In the genomic region with DNA sequence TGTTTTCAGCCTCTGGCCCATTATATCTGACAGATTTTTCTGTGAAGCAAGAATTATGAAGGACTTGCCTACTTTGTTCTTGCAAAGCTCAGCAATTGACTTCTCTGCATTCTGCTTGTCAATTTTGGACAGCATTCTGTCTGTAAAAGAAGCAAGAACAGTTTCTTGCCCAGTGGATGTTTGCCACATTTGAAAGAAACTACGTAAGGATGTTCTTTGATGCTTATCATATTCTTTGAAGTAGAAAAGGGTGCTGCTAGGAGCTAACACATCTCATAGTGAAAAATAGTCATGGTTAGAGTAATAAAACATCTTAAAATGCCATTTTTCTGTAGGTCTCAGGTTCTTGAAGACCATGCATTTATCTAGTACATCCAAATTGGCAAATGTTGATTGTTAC, we compare ENCODE assay signal across 24 mouse cellular contexts. TPM values are rescaled to one million over a fixed set of nuclear protein-coding genes. Genes with fewer than 3 reads are reported as not detected.
DNase-seq lines count a peak whose midpoint lies in the region; ATAC-seq and TF ChIP-seq lines count a peak whose summit lies in the region.
"Had no signal": no experiment of that assay in that cellular context is flagged by ENCODE, and none has a peak within 500 bp of the region (broad histone marks: within the 10 kb centered on the region; RNA-seq: fewer than 3 reads in every experiment).

No protein-coding gene starts in this region.

- 85% methylated on average over 1 of the region's 1 CpGs for WGBS in hindbrain, postnatal 0 days

- no peaks in the 10 kb centered on the region for H3K27me3 ChIP-seq in hindbrain, postnatal 0 days (ENCODE audit: insufficient read depth, low read length)
- H3K27me3 ChIP-seq: forebrain, embryonic 13.5 days; heart, embryonic 12.5 days; heart, embryonic 15.5 days; hindbrain, embryonic 13.5 days; intestine, embryonic 15.5 days had no signal

- peak; percentile 53 for DNase-seq in CD4-positive, CD25-positive, alpha-beta regulatory T cell, adult 2 months (ENCODE audit: low read depth, low spot score)
- DNase-seq in liver = no peak
- no peak for DNase-seq in layer of hippocampus, adult 2 months (ENCODE audit: low spot score in 2 of 2)
- DNase-seq in hindbrain, postnatal 0 days (ENCODE audit: low spot score) = no peak
- DNase-seq: adrenal gland, adult 8-10 months; adrenal gland, postnatal 25 days; cerebellum, adult 18-20 months; cerebellum, adult 9-10 months; cerebellum, postnatal 14 days; gastrocnemius, postnatal 25 days; heart, adult 18-20 months; heart, postnatal 10 days; heart, postnatal 36 days had no signal

- H3K9me3 ChIP-seq in hindbrain, postnatal 0 days (ENCODE audit: low read length) = no peaks in the 10 kb centered on the region
- H3K9me3 ChIP-seq: forebrain, embryonic 10.5 days; forebrain, embryonic 13.5 days; heart, embryonic 12.5 days; heart, embryonic 15.5 days; hindbrain, embryonic 10.5 days; hindbrain, embryonic 13.5 days; intestine, embryonic 15.5 days had no signal

- no peak overlapping the region for H3K27ac ChIP-seq in layer of hippocampus, adult 2 months
- H3K27ac ChIP-seq in hindbrain, postnatal 0 days = no peak overlapping the region
- H3K27ac ChIP-seq: forebrain, embryonic 10.5 days; forebrain, embryonic 13.5 days; heart, embryonic 15.5 days; hindbrain, embryonic 10.5 days; hindbrain, embryonic 13.5 days; intestine, embryonic 15.5 days had no signal

- no peaks in the 10 kb centered on the region for H3K4me1 ChIP-seq in hindbrain, postnatal 0 days (ENCODE audit: insufficient read depth, low read length)
- H3K4me1 ChIP-seq: forebrain, embryonic 13.5 days; heart, embryonic 12.5 days; heart, embryonic 15.5 days; hindbrain, embryonic 13.5 days; intestine, embryonic 15.5 days had no signal

- ATAC-seq in activated CD4-positive, CD25-positive, alpha-beta regulatory T cell, adult 4 months = peak; percentile 77
- ATAC-seq in inflammation-experienced regulatory T-cells, adult 6 months = peak; percentile 70
- ATAC-seq in hindbrain, postnatal 0 days = no peak
- ATAC-seq: forebrain, embryonic 13.5 days; forebrain, embryonic 16.5 days; hindbrain, embryonic 16.5 days; intestine, embryonic 15.5 days had no signal

- H3K9ac ChIP-seq in hindbrain, postnatal 0 days (replicated peaks; ENCODE audit: low read length) = no peak overlapping the region
- H3K9ac ChIP-seq: forebrain, embryonic 13.5 days; heart, embryonic 12.5 days; heart, embryonic 15.5 days; hindbrain, embryonic 13.5 days; intestine, embryonic 15.5 days had no signal

- TF ChIP-seq CTCF in layer of hippocampus, adult 2 months (conservative IDR thresholded peaks at IDR 0.05) = no peak
- no peak for TF ChIP-seq CTCF in hindbrain, postnatal 0 days (IDR thresholded peaks at IDR 0.05; ENCODE audit: low read depth)

- no peaks in the 10 kb centered on the region for H3K36me3 ChIP-seq in hindbrain, postnatal 0 days (ENCODE audit: insufficient read depth, low read length)
- H3K36me3 ChIP-seq: forebrain, embryonic 10.5 days; heart, embryonic 12.5 days; heart, embryonic 15.5 days; hindbrain, embryonic 10.5 days; hindbrain, embryonic 13.5 days; intestine, embryonic 15.5 days had no signal

- no peak overlapping the region for H3K4me3 ChIP-seq in layer of hippocampus, adult 2 months
- H3K4me3 ChIP-seq in hindbrain, postnatal 0 days (ENCODE audit: low read length) = no peak overlapping the region
- H3K4me3 ChIP-seq: forebrain, embryonic 10.5 days; forebrain, embryonic 13.5 days; heart, embryonic 12.5 days; heart, embryonic 15.5 days; hindbrain, embryonic 10.5 days; hindbrain, embryonic 13.5 days; intestine, embryonic 15.5 days had no signal

- no peak overlapping the region for H3K4me2 ChIP-seq in hindbrain, postnatal 0 days (ENCODE audit: low read depth, low read length)
- H3K4me2 ChIP-seq: forebrain, embryonic 13.5 days; heart, embryonic 12.5 days; heart, embryonic 15.5 days; hindbrain, embryonic 13.5 days; intestine, embryonic 15.5 days had no signal

RNA-seq across cellular contexts. Expression of a gene that starts 10.9 kb away (rescaled TPM):
- polyA plus RNA-seq in activated CD4-positive, CD25-positive, alpha-beta regulatory T cell, adult 4 months (2017; shearing (Covaris generic)) = 10 to 100 TPM; 22.0 to 23.6 TPM
- polyA plus RNA-seq in inflammation-experienced regulatory T-cells, adult 6 months (2017; shearing (Covaris generic)) = 10 to 100 TPM; 22.9 to 54.9 (median 28.7) TPM
- 10 to 100 TPM; 32.2 to 39.6 TPM for total RNA-seq in layer of hippocampus, adult 2 months (2021)
- total RNA-seq in hindbrain, postnatal 0 days (2014; rRNA removed) = 13.6 and 14.9 TPM in 2 replicates
- polyA plus RNA-seq in hindbrain, postnatal 0 days (2015; fragmentation: Nextera tagmentation; extraction: Ambion mirVana) = 70.7 and 71.1 TPM in 2 replicates
